Mouse (Mus musculus): ENCODE data around the gene Plin5.
"Not testable (repeated sequence)": the region's sequence is repeated elsewhere in the genome, so short reads cannot be mapped to it uniquely, and the experiment has no call there.

Plin5 gene

GRCm38 (mm10) chr17:56104821-56105220 lies 12.6 kb downstream of the Plin5 start:
- not testable (repeated sequence) for DNase-seq

- no peak for DNase-seq
Observed at GRCm38 (mm10) chr17:56103465-56104285, 13.7 kb downstream of the Plin5 start.

GRCm38 (mm10) chr17:56102927-56103326 lies 14.5 kb downstream of the Plin5 start:
- no peak for DNase-seq

- DNase-seq, result no peak
Observed at GRCm38 (mm10) chr17:56102158-56102557, 15.2 kb downstream of the Plin5 start.

- DNase-seq, result no peak
Observed at GRCm38 (mm10) chr17:56100811-56101210, 16.6 kb downstream of the Plin5 start.

GRCm38 (mm10) chr17:56098711-56099572 lies 18.5 kb downstream of the Plin5 start:
- no peak for DNase-seq

GRCm38 (mm10) chr17:56098180-56098579 lies 19.2 kb downstream of the Plin5 start:
- DNase-seq, result no peak

- DNase-seq, result no peak
Observed at GRCm38 (mm10) chr17:56096883-56097282, 20.5 kb downstream of the Plin5 start.

GRCm38 (mm10) chr17:56092794-56093193 lies 24.6 kb downstream of the Plin5 start:
- no peak for DNase-seq

- DNase-seq, result no peak
Observed at GRCm38 (mm10) chr17:56092312-56092711, 25.1 kb downstream of the Plin5 start.

- DNase-seq, result peak; percentile 59
Observed at GRCm38 (mm10) chr17:56080781-56081585, 36.4 kb downstream of the Plin5 start.

- no peak for DNase-seq
Observed at GRCm38 (mm10) chr17:56079921-56080320, 37.5 kb downstream of the Plin5 start.

- peak; percentile 98 for DNase-seq
Observed at GRCm38 (mm10) chr17:56078880-56079795, 38.3 kb downstream of the Plin5 start, which contains the start of gene Hdgfl2. Gene Hdgfl2 (plus strand): TSS chr17:56079634.

GRCm38 (mm10) chr17:56078361-56078760 lies 39.0 kb downstream of the Plin5 start:
- not testable (repeated sequence) for DNase-seq

GRCm38 (mm10) chr17:56077523-56077922 lies 39.9 kb downstream of the Plin5 start:
- DNase-seq, result no peak

GRCm38 (mm10) chr17:56074827-56075208 lies 42.6 kb downstream of the Plin5 start, which contains the start of gene Ubxn6:
Gene Ubxn6 (minus strand): TSS chr17:56075028.
- peak; percentile 100 for DNase-seq

GRCm38 (mm10) chr17:56074097-56074826 lies 43.1 kb downstream of the Plin5 start:
- DNase-seq, result peak; percentile 70

- no peak for DNase-seq
Observed at GRCm38 (mm10) chr17:56072243-56072642, 45.2 kb downstream of the Plin5 start.

GRCm38 (mm10) chr17:56071126-56071525 lies 46.3 kb downstream of the Plin5 start:
- DNase-seq, result no peak

- DNase-seq, result no peak
Observed at GRCm38 (mm10) chr17:56069066-56069465, 48.3 kb downstream of the Plin5 start.

GRCm38 (mm10) chr17:56066451-56066850 lies 50.9 kb downstream of the Plin5 start:
- no peak for DNase-seq
